Mouse (Mus musculus): ENCODE results near the gene Sorcs3. TPM values are rescaled to one million over a fixed set of nuclear protein-coding genes. Genes with fewer than 3 reads are reported as not detected.
A peak's percentile ranks its signal among the peaks of the same experiment; 100 is the strongest.

Sorcs3 gene
- 0.14 and 0.18 TPM in 2 replicates for polyA plus RNA-seq (2016; fragmentation: Nextera tagmentation; extraction: Ambion mirVana)

GRCm38 (mm10) chr19:48205929-48206814, at the start of gene Sorcs3:
Gene Sorcs3, plus strand, starts transcription at chr19:48206025.
- ATAC-seq, result no peak
- Histone ChIP-seq H3K36me3 (no peaks in the 10 kb centered on the region), H3K4me2 (peak within 1 kb of the TSS; percentile 62), H3K4me1 (no peaks in the 10 kb centered on the region), H3K4me3 (peak within 1 kb of the TSS; percentile 38), H3K9ac (no peak within 1 kb of the TSS), H3K9me3 (replicated peaks) (no peaks in the 10 kb centered on the region), H3K27me3 (replicated peaks) (peaks cover 55% of the 10 kb centered on the region), H3K27ac (no peak within 1 kb of the TSS)
- 2% methylated on average over 70 of the region's 70 CpGs for WGBS (ENCODE audit: insufficient replicate concordance)

- Histone ChIP-seq H3K27me3 (replicated peaks) (no peaks in the 10 kb centered on the region), H3K9ac (no peak overlapping the region), H3K9me3 (replicated peaks) (peaks cover 6% of the 10 kb centered on the region; the same call in 1 of the 2 replicates), H3K27ac (no peak overlapping the region), H3K36me3 (no peaks in the 10 kb centered on the region), H3K4me1 (no peaks in the 10 kb centered on the region), H3K4me2 (no peak overlapping the region), H3K4me3 (no peak overlapping the region)
- 79% methylated on average over 3 of the region's 3 CpGs for WGBS (ENCODE audit: insufficient replicate concordance)
- no peak for ATAC-seq
Observed at GRCm38 (mm10) chr19:48165341-48165740, 40.5 kb upstream of the Sorcs3 start.

DNA sequence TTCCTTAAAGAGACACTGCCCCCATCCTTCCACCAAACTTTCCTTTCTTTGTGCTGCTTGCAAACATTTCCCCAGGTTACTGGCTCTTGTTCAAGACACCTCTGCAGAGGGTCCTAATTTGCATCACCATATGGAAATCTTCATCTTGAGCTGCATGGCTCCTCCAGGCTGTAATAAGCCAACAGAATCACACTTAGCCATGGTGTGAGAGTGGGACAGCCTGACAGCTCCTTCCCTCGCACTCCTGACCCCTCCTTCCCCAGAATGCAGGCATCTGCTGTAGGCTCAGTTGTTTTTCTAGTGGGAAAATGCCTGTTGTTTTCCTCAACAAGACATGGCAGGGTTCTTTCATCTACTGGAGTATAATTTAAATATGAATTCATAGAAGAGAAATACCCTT, 38.7 kb upstream of the Sorcs3 start:
- Histone ChIP-seq H3K9me3 (replicated peaks) (no peaks in the 10 kb centered on the region; the same call in 1 of the 2 replicates), H3K4me3 (no peak overlapping the region), H3K4me2 (no peak overlapping the region), H3K27me3 (replicated peaks) (no peaks in the 10 kb centered on the region), H3K9ac (no peak overlapping the region), H3K27ac (no peak overlapping the region), H3K36me3 (no peaks in the 10 kb centered on the region), H3K4me1 (no peaks in the 10 kb centered on the region)
- WGBS (ENCODE audit: insufficient replicate concordance), result 37% methylated on average over 1 of the region's 1 CpGs
- no peak for ATAC-seq

GRCm38 (mm10) chr19:48168284-48168683, 37.5 kb upstream of the Sorcs3 start:
- Histone ChIP-seq H3K36me3 (no peaks in the 10 kb centered on the region), H3K9me3 (replicated peaks) (no peaks in the 10 kb centered on the region; the same call in 1 of the 2 replicates), H3K9ac (no peak overlapping the region), H3K27ac (no peak overlapping the region), H3K27me3 (replicated peaks) (no peaks in the 10 kb centered on the region), H3K4me3 (no peak overlapping the region), H3K4me2 (no peak overlapping the region), H3K4me1 (no peaks in the 10 kb centered on the region)
- no peak for ATAC-seq
- WGBS (ENCODE audit: insufficient replicate concordance), result 35% methylated on average over 5 of the region's 5 CpGs

DNA sequence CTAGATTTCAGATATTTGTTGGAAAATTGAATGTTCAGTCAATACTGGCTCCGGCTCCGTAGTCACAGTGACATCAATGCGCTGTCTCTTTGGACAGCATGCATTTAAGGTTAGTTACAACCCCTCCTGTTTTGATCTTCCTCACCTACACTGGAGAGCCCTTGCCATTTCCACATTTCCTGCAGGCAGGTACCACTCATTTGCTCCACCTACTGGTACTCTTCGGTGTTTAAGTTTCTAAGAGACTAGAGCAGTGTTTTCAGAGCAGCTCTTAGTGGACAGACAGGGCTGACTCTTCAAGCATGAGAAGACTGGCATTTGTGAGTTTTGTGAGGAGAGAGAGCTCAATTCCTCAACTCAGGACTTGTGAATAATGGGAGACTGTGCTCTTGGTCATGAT, 31.1 kb upstream of the Sorcs3 start:
- Histone ChIP-seq H3K4me2 (no peak overlapping the region), H3K27ac (no peak overlapping the region)
- 58% methylated on average over 4 of the region's 4 CpGs for WGBS (ENCODE audit: insufficient replicate concordance)

DNA sequence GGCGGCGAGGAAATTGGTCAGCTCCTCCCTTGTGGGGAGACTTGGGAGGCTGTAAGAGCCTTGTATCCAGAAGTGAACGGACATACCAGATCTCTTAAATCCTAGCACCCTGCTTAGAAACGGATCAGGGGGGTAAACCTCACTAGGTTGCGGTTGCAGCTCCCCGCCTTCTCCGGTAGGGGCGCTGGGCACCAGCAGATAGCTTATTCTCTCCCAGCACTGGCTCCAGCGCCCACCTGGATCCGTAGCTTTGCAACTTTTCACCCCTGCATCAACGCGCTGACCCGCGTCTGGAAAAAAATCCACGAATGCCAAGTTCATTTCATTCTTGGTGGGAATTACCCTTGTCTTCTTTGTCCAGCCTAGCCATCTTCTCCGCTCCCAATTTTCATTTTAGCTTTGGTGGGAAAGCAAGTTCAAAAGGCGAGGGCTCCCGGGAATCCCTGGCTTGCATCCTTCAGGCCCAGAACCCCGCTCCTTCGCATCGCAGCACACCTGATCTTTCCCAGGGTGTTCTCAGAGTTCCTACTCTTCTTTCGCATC, 1.8 kb upstream of the Sorcs3 start:
- no peak overlapping the region for H3K9ac ChIP-seq
- H3K9me3 ChIP-seq (replicated peaks), result no peaks in the 10 kb centered on the region
- H3K4me1 ChIP-seq, result no peaks in the 10 kb centered on the region
- no peak overlapping the region for H3K4me2 ChIP-seq
- H3K36me3 ChIP-seq, result no peaks in the 10 kb centered on the region
- no peak overlapping the region for H3K27ac ChIP-seq
- no peak for ATAC-seq
- H3K27me3 ChIP-seq (replicated peaks), result peaks cover 55% of the 10 kb centered on the region
- 3% methylated on average over 22 of the region's 22 CpGs for WGBS (ENCODE audit: insufficient replicate concordance)
- H3K4me3 ChIP-seq, result no peak overlapping the region

More for the DNA sequence above, 31.1 kb upstream of the Sorcs3 start:
- Histone ChIP-seq H3K9me3 (replicated peaks) (0 out of 2 replicates have a peak, but pooled peaks cover 4% of the 10 kb centered on the region), H3K4me1 (no peaks in the 10 kb centered on the region), H3K27me3 (replicated peaks) (no peaks in the 10 kb centered on the region), H3K9ac (no peak overlapping the region), H3K4me3 (no peak overlapping the region), H3K36me3 (no peaks in the 10 kb centered on the region)
- no peak for ATAC-seq

DNA sequence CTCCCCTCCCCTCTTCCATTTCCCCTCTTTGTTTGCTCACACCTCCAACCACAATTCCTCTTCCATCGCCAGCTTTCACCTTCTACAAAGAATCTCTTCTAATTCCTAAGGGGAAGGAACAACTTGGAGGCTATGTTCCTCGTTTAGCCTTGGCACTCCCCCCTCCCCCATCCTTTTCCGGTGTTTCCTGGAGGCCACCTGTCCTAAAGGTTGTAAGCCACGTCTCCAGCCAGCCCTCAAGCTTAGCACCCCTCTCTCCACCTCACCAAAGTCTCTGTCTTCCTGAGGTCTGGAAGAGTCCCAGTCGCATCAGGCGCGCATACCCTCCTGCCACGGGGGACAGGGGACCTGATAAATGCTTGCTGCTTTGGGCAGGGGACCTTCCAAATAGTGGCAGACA, 1.3 kb upstream of the Sorcs3 start:
- H3K4me2 ChIP-seq, result peak overlapping the region; percentile 62; the same call in 1 of the 2 replicates
- no peaks in the 10 kb centered on the region for H3K9me3 ChIP-seq (replicated peaks)
- H3K36me3 ChIP-seq, result no peaks in the 10 kb centered on the region
- 5% methylated on average over 8 of the region's 8 CpGs for WGBS (ENCODE audit: insufficient replicate concordance)
- H3K4me1 ChIP-seq, result no peaks in the 10 kb centered on the region
- no peak overlapping the region for H3K9ac ChIP-seq
- no peak overlapping the region for H3K27ac ChIP-seq
- 0 out of 2 replicates have a peak overlapping the region, but pooled peaks have one; percentile 38 for H3K4me3 ChIP-seq
- no peak for ATAC-seq
- H3K27me3 ChIP-seq (replicated peaks), result peaks cover 55% of the 10 kb centered on the region

DNA sequence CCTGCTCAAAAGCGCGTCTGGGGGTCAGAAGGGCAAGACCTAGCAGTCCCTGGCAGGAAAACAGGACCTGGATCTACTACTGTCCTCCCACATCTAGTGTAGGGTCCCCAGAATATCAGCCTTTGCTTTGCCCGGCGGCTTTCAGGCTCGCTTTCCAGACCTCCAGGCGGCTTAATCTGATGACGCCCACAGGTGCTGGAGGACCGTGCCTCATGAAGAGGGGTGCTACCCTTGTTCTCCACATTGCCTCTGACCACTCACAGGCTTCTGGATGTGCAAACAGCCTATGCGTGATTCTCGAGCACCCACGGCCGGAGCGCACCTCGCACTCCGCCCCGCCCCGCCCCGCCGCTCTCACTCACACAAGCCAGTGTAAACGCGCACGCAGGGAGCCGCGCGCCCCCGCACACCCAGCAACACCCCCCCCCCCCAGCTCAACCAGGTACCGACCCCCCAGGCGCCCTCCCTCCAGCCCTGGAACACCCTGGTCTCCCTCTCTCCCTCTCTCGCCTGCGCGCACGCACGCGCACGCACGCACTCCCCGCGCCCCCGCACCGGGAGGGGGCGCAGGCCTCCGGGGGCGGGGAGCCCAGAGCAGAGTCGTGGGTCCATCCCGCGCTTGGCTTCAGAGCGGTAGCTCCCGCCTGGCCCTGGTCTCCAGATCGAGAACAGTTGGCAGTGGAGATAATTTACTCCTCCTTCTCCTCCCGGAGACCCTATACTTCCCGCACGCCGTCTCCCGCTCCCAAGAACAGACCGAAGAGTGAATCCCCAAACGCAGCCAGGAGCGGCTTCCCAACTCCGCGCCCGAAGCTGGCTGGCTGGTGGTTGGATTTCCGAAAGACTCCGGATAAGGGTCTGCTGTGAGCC, 698 bp upstream of the Sorcs3 start:
- ATAC-seq, result no peak
- Histone ChIP-seq H3K4me2 (peak overlapping the region; percentile 62), H3K4me1 (no peaks in the 10 kb centered on the region), H3K27ac (no peak overlapping the region), H3K9ac (no peak overlapping the region), H3K36me3 (no peaks in the 10 kb centered on the region), H3K4me3 (peak overlapping the region; percentile 38), H3K27me3 (replicated peaks) (peaks cover 55% of the 10 kb centered on the region), H3K9me3 (replicated peaks) (no peaks in the 10 kb centered on the region)
- 6% methylated on average over 45 of the region's 62 CpGs for WGBS (ENCODE audit: insufficient replicate concordance)

GRCm38 (mm10) chr19:48206861-48207730, 1.3 kb downstream of the Sorcs3 start:
- WGBS (ENCODE audit: insufficient replicate concordance), result 5% methylated on average over 21 of the region's 21 CpGs
- Histone ChIP-seq H3K4me3 (peak overlapping the region; percentile 38; the same call in 1 of the 2 replicates), H3K36me3 (no peaks in the 10 kb centered on the region), H3K4me2 (peak overlapping the region; percentile 62), H3K4me1 (no peaks in the 10 kb centered on the region), H3K9ac (no peak overlapping the region), H3K9me3 (replicated peaks) (0 out of 2 replicates have a peak, but pooled peaks cover under 1% of the 10 kb centered on the region), H3K27me3 (replicated peaks) (peaks cover 55% of the 10 kb centered on the region), H3K27ac (no peak overlapping the region)
- no peak for ATAC-seq

DNA sequence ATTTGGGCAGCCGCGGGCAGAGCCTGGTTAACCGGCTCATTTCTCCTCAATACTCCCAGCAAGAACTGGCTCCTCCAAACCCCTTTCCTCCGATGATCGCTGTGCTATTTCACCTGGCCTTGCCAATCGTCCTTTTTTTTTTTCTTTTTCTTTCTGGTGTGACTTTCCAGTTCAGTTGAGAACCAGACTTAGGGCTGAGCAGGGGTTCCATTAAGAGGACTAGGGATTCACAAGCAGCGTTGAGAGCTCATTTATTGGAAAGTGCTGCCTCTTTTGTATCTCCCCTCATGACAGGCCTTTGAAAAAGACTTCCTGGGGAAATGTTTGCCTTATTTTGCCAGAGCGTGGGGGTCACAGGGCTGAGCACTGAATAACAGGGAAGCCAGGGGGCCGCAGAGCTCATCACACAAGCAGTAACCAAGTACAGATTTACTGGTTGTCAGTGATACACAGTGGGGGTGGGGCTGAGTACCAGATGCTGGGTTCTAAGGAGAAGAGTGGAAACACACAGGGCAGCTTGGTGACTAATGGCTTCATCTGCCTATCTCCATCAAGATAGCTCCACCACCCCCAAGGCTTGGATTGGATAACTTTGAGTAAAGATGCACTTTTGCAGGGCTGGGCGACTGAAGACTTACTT, 2.0 kb downstream of the Sorcs3 start:
- WGBS (ENCODE audit: insufficient replicate concordance), result 10% methylated on average over 10 of the region's 10 CpGs
- no peak overlapping the region for H3K4me2 ChIP-seq
- peaks cover 55% of the 10 kb centered on the region for H3K27me3 ChIP-seq (replicated peaks)
- 0 out of 2 replicates have a peak, but pooled peaks cover 5% of the 10 kb centered on the region for H3K9me3 ChIP-seq (replicated peaks)
- no peak for ATAC-seq
- H3K9ac ChIP-seq, result no peak overlapping the region
- no peak overlapping the region for H3K27ac ChIP-seq
- no peak overlapping the region for H3K4me3 ChIP-seq
- no peaks in the 10 kb centered on the region for H3K36me3 ChIP-seq
- no peaks in the 10 kb centered on the region for H3K4me1 ChIP-seq

DNA sequence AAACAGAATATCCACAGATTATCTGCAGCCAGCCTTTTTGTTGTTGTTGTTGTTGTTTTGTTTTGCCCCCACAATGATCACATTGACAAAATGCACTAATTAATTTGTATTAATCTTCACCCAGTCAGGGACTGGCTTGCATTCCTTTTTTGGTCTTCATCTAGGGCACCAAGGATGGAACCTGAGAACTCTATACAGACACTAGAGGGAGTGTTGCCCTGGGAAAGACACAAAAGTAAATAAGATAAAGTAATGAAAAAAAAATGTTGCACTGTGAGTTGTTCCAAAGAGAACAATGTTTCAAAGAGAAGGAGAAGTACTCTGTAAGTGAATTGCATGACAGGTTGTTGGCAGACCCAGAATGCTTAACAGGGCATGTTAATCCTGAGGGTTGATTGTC, 9.6 kb downstream of the Sorcs3 start:
- no peaks in the 10 kb centered on the region for H3K4me1 ChIP-seq
- no peak overlapping the region for H3K4me2 ChIP-seq
- H3K27me3 ChIP-seq (replicated peaks), result no peaks in the 10 kb centered on the region
- H3K9me3 ChIP-seq (replicated peaks), result 0 out of 2 replicates have a peak, but pooled peaks cover 7% of the 10 kb centered on the region
- H3K36me3 ChIP-seq, result no peaks in the 10 kb centered on the region
- H3K27ac ChIP-seq, result no peak overlapping the region
- no peak overlapping the region for H3K4me3 ChIP-seq
- H3K9ac ChIP-seq, result no peak overlapping the region
- no peak for ATAC-seq
